Mouse (Mus musculus) C2C12 (cell line): Measurements from ENCODE around the gene Il21r.

Experiments
- CEBPB ChIP-seq: IDR thresholded peaks from one replicate; pipeline ENCODE4 v1.6.1; 2011; ENCODE audit warnings: low read depth, mild to moderate bottlenecking, control low read depth, moderate library complexity
- CTCF ChIP-seq: IDR thresholded peaks from one replicate; pipeline ENCODE4 v1.5.1; 2011; ENCODE audit not compliant: control insufficient read depth, insufficient read depth, insufficient read length
- FOSL1 ChIP-seq: IDR thresholded peaks from one replicate; pipeline ENCODE4 v1.8.0; 2011; ENCODE audit warnings: mild to moderate bottlenecking, low read length; ENCODE audit not compliant: poor library complexity, insufficient read depth, severe bottlenecking
- MAX ChIP-seq: IDR thresholded peaks from one replicate; pipeline ENCODE4 v1.6.1; 2011; ENCODE audit warnings: mild to moderate bottlenecking, control low read depth
- MYOD1 ChIP-seq: IDR thresholded peaks from one replicate; pipeline ENCODE4 v1.6.1; 2011; ENCODE audit warnings: low read depth; ENCODE audit not compliant: control insufficient read depth, insufficient read length
- MYOG ChIP-seq: IDR thresholded peaks from one replicate; pipeline ENCODE4 v1.6.1; 2011; ENCODE audit not compliant: control insufficient read depth, insufficient read length; ENCODE audit errors: extremely low read depth
- USF1 ChIP-seq: IDR thresholded peaks from one replicate; pipeline ENCODE4 v1.6.1; 2011; ENCODE audit warnings: low read depth, mild to moderate bottlenecking, control low read depth, moderate library complexity

GRCm38 (mm10) chr7:125581317-125581672 lies 21.9 kb upstream of the Il21r start:
- TF ChIP-seq CTCF (peak; percentile 99), MAX (no peak), MYOD1 (no peak), CEBPB (no peak), FOSL1 (no peak), MYOG (no peak), USF1 (no peak)
